Mouse (Mus musculus) forebrain, postnatal 0 days (tissue): ENCODE measurements at regions not wholly inside any gene's neighbourhood (a gene's known extent, or its start where the extent isn't known, plus 50 kb on each side); places are given as distances from the start of the nearest gene placed in this dataset.

Experiments
- ATAC-seq: fragments of 200-750 bp; cut with Nextera tagmentation; 2 replicates; pipeline ENCODE4 v1.8.0; 2017; ENCODE audit warnings: mild to moderate bottlenecking, moderate library complexity
- DNase-seq: peaks from one replicate; pipeline ENCODE4 v3.0.0-alpha.2; 2015
- H3K27ac ChIP-seq: fragments of 300-500 bp; sonication (generic); 2 replicates; pipeline ENCODE4 v1.5.1; 2014; ENCODE audit warnings: low read depth, mild to moderate bottlenecking, antibody characterized with exemption, low read length, moderate library complexity, mixed read lengths
- H3K27me3 ChIP-seq: fragments of 300-500 bp; sonication (generic); 2 replicates; pipeline ENCODE4 v1.6.1; 2014; ENCODE audit warnings: mild to moderate bottlenecking, low read length, mixed read lengths; ENCODE audit not compliant: insufficient read depth
- H3K36me3 ChIP-seq: fragments of 300-500 bp; sonication (generic); 2 replicates; pipeline ENCODE4 v1.6.1; 2014; ENCODE audit warnings: mild to moderate bottlenecking, moderate library complexity; ENCODE audit not compliant: insufficient read depth
- H3K4me1 ChIP-seq: fragments of 300-500 bp; sonication (generic); 2 replicates; pipeline ENCODE4 v1.6.1; 2014; ENCODE audit warnings: antibody characterized with exemption; ENCODE audit not compliant: insufficient read depth
- H3K4me2 ChIP-seq: fragments of 300-500 bp; sonication (generic); 2 replicates; pipeline ENCODE4 v1.6.1; 2014; ENCODE audit warnings: low read depth, mild to moderate bottlenecking, moderate library complexity
- H3K4me3 ChIP-seq: fragments of 300-500 bp; sonication (generic); 2 replicates; pipeline ENCODE4 v1.5.1; 2014; ENCODE audit warnings: low read depth, low read length, mixed read lengths
- H3K9ac ChIP-seq: fragments of 300-500 bp; sonication (generic); 2 replicates; pipeline ENCODE4 v1.6.1; 2014; ENCODE audit warnings: mild to moderate bottlenecking
- H3K9me3 ChIP-seq: fragments of 300-500 bp; sonication (generic); 2 replicates; pipeline ENCODE4 v1.6.1; 2016; ENCODE audit warnings: low read length
- CTCF ChIP-seq: sonication (generic); IDR thresholded peaks from 2 replicates; pipeline ENCODE4 v1.5.1; 2016; ENCODE audit warnings: antibody characterized with exemption, control low read depth, low read depth
- WGBS: fragments of 180-500 bp; shearing (Covaris S2); extraction: QIAGEN DNeasy Blood & Tissue Kit; methylation state at CpG from one replicate; pipeline ENCODE4 v1.1.7; 2014; 5-methylcytosine and 5-hydroxymethylcytosine counted together

DNA sequence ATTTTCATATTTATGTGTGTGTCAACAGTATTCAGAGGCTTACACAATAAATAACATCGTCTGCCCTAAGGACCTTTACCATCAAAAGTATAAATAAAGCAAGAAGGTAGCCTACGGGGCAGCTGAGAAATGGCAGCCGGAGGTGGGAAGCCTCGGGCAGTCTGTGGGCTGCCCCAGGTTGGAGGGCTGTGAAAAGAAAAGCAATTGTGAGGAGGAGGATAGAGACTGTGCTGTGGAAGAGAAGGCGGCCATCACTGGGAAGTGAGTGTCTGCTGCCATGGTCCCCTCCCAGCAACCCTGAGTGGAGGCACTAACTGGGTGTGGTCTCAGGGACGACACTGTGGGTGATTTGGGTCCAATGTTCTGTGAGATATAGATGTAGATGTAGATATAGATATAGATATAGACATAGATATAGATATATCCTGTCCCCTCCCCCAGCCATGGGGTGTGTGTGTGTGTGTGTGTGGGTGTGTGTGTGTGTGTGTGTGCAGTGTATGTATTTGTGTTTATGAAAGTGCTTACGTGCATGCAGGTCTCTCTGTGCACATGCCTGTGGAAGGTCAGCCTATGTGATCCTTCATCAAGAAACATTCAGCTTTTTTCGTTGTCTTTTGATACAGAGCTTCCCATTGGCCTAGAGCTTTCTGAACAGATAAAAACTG lies 220.6 kb upstream of the Noct start:
- Histone ChIP-seq H3K27me3 (no peaks in the 10 kb centered on the region), H3K9me3 (no peaks in the 10 kb centered on the region), H3K27ac (no peak overlapping the region), H3K4me3 (no peak overlapping the region), H3K36me3 (no peaks in the 10 kb centered on the region), H3K9ac (no peak overlapping the region), H3K4me1 (no peaks in the 10 kb centered on the region), H3K4me2 (no peak overlapping the region)
- WGBS = 59% methylated on average over 8 of the region's 8 CpGs
- no peak for TF ChIP-seq CTCF
- DNase-seq (no peak), ATAC-seq (no peak)

DNA sequence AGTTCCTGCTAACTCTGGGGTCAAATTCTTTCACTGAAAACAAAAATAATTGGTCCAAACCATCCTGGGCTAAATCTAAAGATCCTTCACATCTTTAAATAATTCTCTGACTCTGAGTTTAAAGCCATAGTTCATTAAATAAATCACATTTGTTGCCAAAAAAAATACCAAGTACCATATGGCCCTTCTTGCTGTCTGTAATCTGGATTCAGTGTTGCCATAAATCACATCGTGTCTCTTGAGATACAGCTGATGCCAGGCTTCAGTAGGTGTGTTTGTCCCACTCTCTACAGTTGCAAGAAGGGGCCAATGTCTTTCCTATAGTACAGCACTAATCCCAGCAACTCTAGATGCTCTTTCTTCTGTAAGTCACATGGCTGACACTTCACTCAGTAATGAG lies 220.0 kb upstream of the Noct start:
- Histone ChIP-seq H3K27ac (no peak overlapping the region), H3K4me2 (no peak overlapping the region), H3K9ac (no peak overlapping the region), H3K4me3 (no peak overlapping the region), H3K27me3 (no peaks in the 10 kb centered on the region), H3K4me1 (no peaks in the 10 kb centered on the region), H3K36me3 (no peaks in the 10 kb centered on the region), H3K9me3 (no peaks in the 10 kb centered on the region)
- DNase-seq = no peak
- TF ChIP-seq CTCF = no peak
- 58% methylated on average over 1 of the region's 1 CpGs for WGBS
- ATAC-seq = no peak

DNA sequence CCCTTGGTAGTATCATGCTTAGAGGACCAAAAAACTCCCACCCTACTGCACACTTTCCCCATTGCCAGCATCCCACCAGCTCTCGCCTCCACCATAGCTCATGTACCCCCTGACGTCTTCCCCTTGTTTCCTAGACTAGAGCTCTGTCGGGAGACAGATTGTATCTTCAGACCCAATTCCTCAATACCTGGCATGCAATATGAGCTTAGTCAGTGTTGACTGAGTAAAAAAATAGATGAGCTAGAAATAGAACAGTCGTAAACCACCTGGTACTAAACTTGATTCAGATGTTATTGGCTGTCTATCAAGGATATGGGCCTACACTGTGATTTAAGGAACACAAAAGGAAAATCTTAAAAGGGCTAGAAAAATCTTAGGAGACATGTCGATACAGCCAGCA lies 215.1 kb upstream of the Noct start:
- Histone ChIP-seq H3K27ac (no peak overlapping the region), H3K27me3 (no peaks in the 10 kb centered on the region), H3K4me1 (no peaks in the 10 kb centered on the region), H3K9ac (no peak overlapping the region), H3K9me3 (no peaks in the 10 kb centered on the region), H3K36me3 (no peaks in the 10 kb centered on the region), H3K4me2 (no peak overlapping the region), H3K4me3 (no peak overlapping the region)
- ATAC-seq = no peak
- 65% methylated on average over 5 of the region's 5 CpGs for WGBS
- no peak for DNase-seq
- no peak for TF ChIP-seq CTCF

DNA sequence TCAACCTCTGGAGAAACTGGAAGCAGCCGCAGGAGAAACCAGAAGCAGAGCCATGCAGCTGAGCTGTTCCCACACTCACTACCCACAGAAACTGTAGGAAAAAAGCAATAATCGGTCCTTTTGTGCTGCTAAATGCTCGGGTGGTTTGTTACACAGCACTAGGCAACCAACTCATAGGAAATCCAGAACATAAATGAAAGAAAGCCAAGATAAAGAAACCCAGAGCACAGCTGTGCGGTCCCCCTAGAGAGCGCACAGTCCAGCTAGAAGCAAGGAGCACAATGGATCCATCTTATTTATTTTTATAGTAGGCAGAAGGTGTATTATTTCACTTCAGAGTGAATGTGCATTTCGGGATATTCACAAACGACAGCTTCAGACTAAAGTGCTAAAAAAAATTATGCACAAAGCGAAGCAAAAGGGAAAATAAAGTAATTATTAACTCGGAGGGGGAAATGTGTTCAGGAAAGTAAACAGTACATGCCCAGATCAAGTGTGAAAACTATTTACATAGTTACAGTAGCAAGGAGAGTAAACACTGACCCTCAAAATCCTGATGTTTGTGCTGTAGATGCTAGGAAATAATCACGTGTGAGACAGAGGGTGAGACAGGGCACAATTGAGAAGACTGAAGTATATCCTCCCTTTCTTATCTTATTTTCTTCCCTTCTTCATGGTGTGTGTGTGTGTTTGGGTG lies 204.4 kb upstream of the Noct start:
- DNase-seq = no peak
- H3K9ac ChIP-seq = no peak overlapping the region
- no peak overlapping the region for H3K27ac ChIP-seq
- WGBS = 45% methylated on average over 10 of the region's 10 CpGs
- H3K27me3 ChIP-seq = no peaks in the 10 kb centered on the region
- no peak for ATAC-seq
- no peaks in the 10 kb centered on the region for H3K36me3 ChIP-seq
- no peaks in the 10 kb centered on the region for H3K4me1 ChIP-seq
- H3K4me3 ChIP-seq = no peak overlapping the region
- no peaks in the 10 kb centered on the region for H3K9me3 ChIP-seq
- no peak overlapping the region for H3K4me2 ChIP-seq
- no peak for TF ChIP-seq CTCF

DNA sequence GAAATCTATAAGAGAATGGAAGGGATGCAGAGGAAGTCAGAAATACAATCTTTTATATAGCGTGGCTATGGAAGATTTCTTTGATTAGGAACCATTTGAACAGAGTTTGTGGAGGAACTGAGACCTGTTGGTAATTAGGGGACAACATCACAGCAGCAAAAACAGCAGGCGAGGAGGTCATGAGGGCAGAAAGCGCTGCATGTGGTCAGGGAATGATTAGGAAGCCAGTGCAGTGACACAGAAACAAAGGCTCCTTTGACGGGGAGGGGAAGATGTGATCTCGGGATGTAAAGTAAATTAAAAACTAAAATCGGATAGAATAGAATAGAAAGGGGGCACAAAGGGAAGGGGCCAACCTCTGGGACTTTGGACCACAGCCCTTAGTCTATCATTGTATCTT lies 199.6 kb upstream of the Noct start:
- WGBS = 10% methylated on average over 6 of the region's 6 CpGs
- DNase-seq = no peak
- no peak overlapping the region for H3K4me2 ChIP-seq
- TF ChIP-seq CTCF = no peak
- H3K36me3 ChIP-seq = no peaks in the 10 kb centered on the region
- no peaks in the 10 kb centered on the region for H3K9me3 ChIP-seq
- no peak overlapping the region for H3K9ac ChIP-seq
- no peaks in the 10 kb centered on the region for H3K4me1 ChIP-seq
- H3K27ac ChIP-seq = no peak overlapping the region
- H3K4me3 ChIP-seq = no peak overlapping the region
- ATAC-seq = no peak
- no peaks in the 10 kb centered on the region for H3K27me3 ChIP-seq

DNA sequence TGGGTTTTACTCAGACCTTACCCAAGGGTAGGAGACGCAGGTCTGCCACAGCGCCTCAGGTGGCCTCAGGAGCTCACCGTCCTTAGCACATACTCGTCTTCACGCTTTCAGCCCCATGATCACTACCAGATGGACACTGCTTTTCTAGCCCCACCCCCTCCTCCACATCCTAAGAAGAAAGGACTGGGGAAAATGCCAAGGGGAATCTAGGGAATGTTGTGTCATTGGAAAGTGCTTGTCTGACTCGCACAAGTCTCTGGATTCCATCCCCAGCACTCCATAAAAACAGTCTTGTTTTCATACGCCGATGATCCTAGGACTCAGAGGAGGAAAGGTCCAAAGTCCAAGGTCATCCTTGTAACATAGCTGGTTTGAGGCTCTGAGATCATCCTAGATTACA lies 192.4 kb upstream of the Noct start:
- Histone ChIP-seq H3K4me1 (no peaks in the 10 kb centered on the region), H3K9me3 (no peaks in the 10 kb centered on the region), H3K9ac (no peak overlapping the region), H3K4me2 (no peak overlapping the region), H3K36me3 (no peaks in the 10 kb centered on the region), H3K27me3 (no peaks in the 10 kb centered on the region), H3K27ac (no peak overlapping the region), H3K4me3 (no peak overlapping the region)
- ATAC-seq = no peak
- TF ChIP-seq CTCF = no peak
- no peak for DNase-seq
- WGBS = 77% methylated on average over 8 of the region's 8 CpGs

DNA sequence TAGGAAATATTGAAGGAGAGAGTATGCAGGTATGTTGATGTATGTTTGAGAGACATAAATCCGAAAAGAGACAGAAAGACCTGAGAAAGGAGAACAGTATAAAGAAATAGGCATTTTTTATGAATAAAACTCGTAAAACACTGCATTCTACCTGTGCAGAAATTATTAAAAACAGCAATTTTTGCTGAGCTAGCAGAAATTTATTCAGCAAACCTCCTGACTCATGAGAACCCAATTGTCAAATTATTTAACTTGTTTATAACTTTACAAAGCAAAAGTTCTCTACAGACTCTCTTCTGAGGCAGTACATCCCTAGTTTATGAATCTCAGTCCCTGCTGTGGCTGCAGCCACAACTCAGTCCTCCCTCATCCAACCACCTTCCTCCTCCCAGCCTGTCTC lies 191.0 kb upstream of the Noct start:
- Histone ChIP-seq H3K4me1 (no peaks in the 10 kb centered on the region), H3K9me3 (no peaks in the 10 kb centered on the region), H3K4me3 (no peak overlapping the region), H3K4me2 (no peak overlapping the region), H3K27me3 (no peaks in the 10 kb centered on the region), H3K9ac (no peak overlapping the region), H3K27ac (no peak overlapping the region), H3K36me3 (no peaks in the 10 kb centered on the region)
- 86% methylated on average over 2 of the region's 2 CpGs for WGBS
- TF ChIP-seq CTCF = no peak
- DNase-seq (no peak), ATAC-seq (no peak)
